Mouse (Mus musculus) lung, embryonic 14.5 days (tissue): ENCODE data around the gene Phf11d. TPM values are rescaled to one million over a fixed set of nuclear protein-coding genes. Genes with fewer than 3 reads are reported as not detected.
A peak's percentile ranks its signal among the peaks of the same experiment; 100 is the strongest.
"Not testable (repeated sequence)": the region's sequence is repeated elsewhere in the genome, so short reads cannot be mapped to it uniquely, and the experiment has no call there.

Source experiments
- ATAC-seq: fragments of 200-750 bp; cut with Nextera tagmentation; 2 replicates; pipeline ENCODE4 v1.8.0; 2017; ENCODE audit warnings: mild to moderate bottlenecking, moderate TSS enrichment, moderate library complexity; ENCODE audit not compliant: insufficient read depth
- DNase-seq: peaks from one replicate; pipeline ENCODE4 v3.0.0-alpha.2; 2015
- H3K27ac ChIP-seq: fragments of 300-500 bp; sonication (generic); 2 replicates; pipeline ENCODE4 v1.5.1; 2014; ENCODE audit warnings: low read depth, mild to moderate bottlenecking, moderate library complexity
- H3K27me3 ChIP-seq: fragments of 300-500 bp; sonication (generic); 2 replicates; pipeline ENCODE4 v1.6.1; 2014; ENCODE audit warnings: low read length, control low read depth; ENCODE audit not compliant: insufficient read depth
- H3K36me3 ChIP-seq: fragments of 300-500 bp; sonication (generic); 2 replicates; pipeline ENCODE4 v1.6.1; 2014; ENCODE audit warnings: control low read depth; ENCODE audit not compliant: insufficient read depth
- H3K4me1 ChIP-seq: fragments of 300-500 bp; sonication (generic); 2 replicates; pipeline ENCODE4 v1.6.1; 2014; ENCODE audit warnings: antibody characterized with exemption, control low read depth; ENCODE audit not compliant: insufficient read depth
- H3K4me2 ChIP-seq: fragments of 300-500 bp; sonication (generic); 2 replicates; pipeline ENCODE4 v1.6.1; 2014; ENCODE audit warnings: mild to moderate bottlenecking
- H3K4me3 ChIP-seq: fragments of 300-500 bp; sonication (generic); 2 replicates; pipeline ENCODE4 v1.5.1; 2014; ENCODE audit warnings: low read depth, low read length
- H3K9ac ChIP-seq: fragments of 300-500 bp; sonication (generic); 2 replicates; pipeline ENCODE4 v1.6.1; 2014
- H3K9me3 ChIP-seq: fragments of 300-500 bp; sonication (generic); 2 replicates; pipeline ENCODE4 v1.6.1; 2016; ENCODE audit warnings: low read depth, low read length, control low read depth
- CTCF ChIP-seq: IDR thresholded peaks from 2 replicates; pipeline ENCODE4 v1.5.1; 2016; ENCODE audit warnings: antibody characterized with exemption, low read depth
- WGBS: fragments of 180-500 bp; shearing (Covaris S2); extraction: QIAGEN DNeasy Blood & Tissue Kit; methylation state at CpG from one replicate; pipeline ENCODE4 v1.1.7; 2014; 5-methylcytosine and 5-hydroxymethylcytosine counted together
- polyA plus RNA-seq: library from polyadenylated mRNA; unstranded; fragments of >200 nt; fragmentation: Nextera tagmentation; extraction: Ambion mirVana; gene quantifications from 2 replicates; pipeline ENCODE4 v1.2.1, GENCODE M21; 2014

Phf11d gene
- 0.50 and 1.0 TPM in 2 replicates for polyA plus RNA-seq

DNA sequence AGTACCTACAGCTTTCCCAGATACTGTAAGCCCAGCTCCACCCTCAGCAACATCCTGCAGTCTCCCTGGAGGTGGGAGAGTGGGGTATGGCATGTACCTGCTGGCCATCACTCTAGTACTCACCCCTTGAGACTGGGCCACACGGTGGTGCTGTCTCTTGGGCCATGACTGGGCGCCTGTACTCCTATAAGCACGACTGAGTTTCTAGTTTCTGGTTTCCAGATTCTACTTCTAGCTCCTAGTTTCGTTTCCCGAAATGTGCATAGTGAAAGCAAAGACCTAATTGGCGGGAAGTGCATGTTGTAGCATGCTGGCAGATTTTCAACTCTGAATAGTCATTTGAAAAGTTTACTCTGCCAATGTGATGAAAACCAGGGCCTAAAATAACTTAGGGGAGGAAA, at the start of gene Phf11d:
TSS of gene Phf11d (minus strand) at position 227 of the 401 bp plus-strand sequence.
- Histone ChIP-seq H3K27me3 (no peaks in the 10 kb centered on the region), H3K4me3 (no peak within 1 kb of the TSS), H3K27ac (no peak within 1 kb of the TSS), H3K36me3 (no peaks in the 10 kb centered on the region), H3K9ac (no peak within 1 kb of the TSS), H3K4me2 (no peak within 1 kb of the TSS), H3K9me3 (no peaks in the 10 kb centered on the region), H3K4me1 (no peaks in the 10 kb centered on the region)
- TF ChIP-seq CTCF = no peak
- DNase-seq (peak; percentile 51), ATAC-seq (no peak)
- 71% methylated on average over 6 of the region's 6 CpGs for WGBS

DNA sequence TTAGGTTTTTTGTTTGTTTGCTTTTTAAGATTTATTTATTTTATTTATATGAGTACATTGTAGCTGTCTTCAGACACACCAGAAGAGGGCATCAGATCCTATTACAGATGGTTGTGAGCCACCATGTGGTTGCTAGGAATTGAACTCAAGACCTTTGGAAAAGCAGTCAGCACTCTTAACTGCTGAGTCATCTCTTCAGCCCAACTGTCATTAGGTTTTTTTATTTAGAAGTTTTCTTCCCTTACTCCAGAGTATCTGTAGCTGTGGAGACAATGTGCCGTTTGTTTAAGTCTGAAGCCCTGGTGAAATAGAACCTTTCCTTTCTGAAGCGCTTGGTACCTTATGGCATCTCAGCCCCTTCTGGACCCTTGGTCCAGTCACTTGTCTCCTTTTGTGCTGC, 49.7 kb upstream of the Phf11d start:
- DNase-seq, H3K27me3 ChIP-seq, H3K4me3 ChIP-seq, H3K9ac ChIP-seq, H3K27ac ChIP-seq, H3K9me3 ChIP-seq, H3K4me2 ChIP-seq, H3K4me1 ChIP-seq, ATAC-seq: not testable (repeated sequence)
- 93% methylated on average over 2 of the region's 2 CpGs for WGBS
- peaks cover 28% of the 10 kb centered on the region for H3K36me3 ChIP-seq

DNA sequence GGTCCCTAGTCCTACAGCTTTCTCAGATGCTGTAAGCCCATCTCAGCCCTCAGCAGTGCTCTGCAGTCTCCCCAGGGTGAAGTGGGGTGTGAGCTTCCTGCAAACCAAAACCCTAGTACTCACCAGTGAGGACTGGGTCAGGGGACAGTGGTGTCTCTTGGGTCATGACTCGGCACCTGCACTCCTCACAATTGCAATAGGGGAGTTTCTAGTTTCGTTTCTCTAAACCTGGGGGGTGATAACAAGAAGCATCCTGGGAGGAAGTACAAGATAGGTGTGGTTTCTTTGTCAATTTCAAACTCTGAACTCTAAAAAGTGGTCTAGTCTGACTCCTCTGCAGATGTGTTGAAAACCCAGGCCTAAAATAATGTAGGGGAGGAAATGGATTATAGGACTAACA, 31.7 kb upstream of the Phf11d start:
- Histone ChIP-seq H3K4me2 (no peak overlapping the region), H3K4me3 (no peak overlapping the region), H3K4me1 (no peaks in the 10 kb centered on the region), H3K9ac (no peak overlapping the region), H3K27me3 (no peaks in the 10 kb centered on the region), H3K9me3 (no peaks in the 10 kb centered on the region), H3K36me3 (0 out of 2 replicates have a peak, but pooled peaks cover 3% of the 10 kb centered on the region), H3K27ac (no peak overlapping the region)
- no peak for DNase-seq
- TF ChIP-seq CTCF = no peak
- 83% methylated on average over 2 of the region's 2 CpGs for WGBS
- no peak for ATAC-seq

DNA sequence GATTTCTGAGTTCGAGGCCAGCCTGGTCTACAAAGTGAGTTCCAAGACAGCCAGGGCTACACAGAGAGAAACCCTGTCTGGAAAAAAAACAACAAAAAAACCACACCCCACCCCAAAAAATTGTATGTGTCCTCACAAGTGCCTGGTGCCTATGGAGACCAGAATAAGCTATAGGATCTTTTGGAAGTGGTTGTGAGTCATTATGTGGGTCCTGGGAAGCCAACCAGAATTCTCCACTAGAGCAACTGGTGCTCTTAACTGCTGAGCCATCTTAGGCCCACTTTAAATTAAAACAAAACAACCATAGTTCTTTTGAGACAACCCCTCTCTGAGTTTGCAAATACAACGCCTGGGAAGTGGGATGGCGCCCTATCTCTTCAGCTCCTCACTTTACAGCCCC, 30.0 kb upstream of the Phf11d start, which contains the start of gene Phf11c:
TSS of gene Phf11c (minus strand) at position 101 of the 400 bp plus-strand sequence.
- 81% methylated on average over 3 of the region's 3 CpGs for WGBS
- Histone ChIP-seq H3K9me3 (no peaks in the 10 kb centered on the region), H3K36me3 (no peaks in the 10 kb centered on the region)

DNA sequence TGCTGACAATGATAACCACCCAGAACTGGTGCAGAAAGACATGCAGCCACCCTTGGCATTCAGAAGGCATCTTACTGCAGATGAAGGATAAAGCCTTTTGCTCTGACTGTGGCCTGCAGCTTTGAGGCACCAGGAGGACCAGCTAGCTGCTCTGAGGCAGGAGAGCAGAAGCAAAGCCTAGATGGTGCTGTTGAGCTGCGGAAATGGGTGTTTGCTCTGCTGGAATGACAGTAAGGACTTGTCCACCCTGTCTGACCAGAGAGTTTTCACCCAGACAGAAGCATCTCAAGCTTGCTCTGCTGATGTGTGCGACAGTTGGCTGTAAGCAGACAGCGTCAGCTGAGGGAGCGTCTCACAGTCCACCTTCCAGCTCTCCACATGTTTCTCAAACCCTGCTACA, 24.9 kb upstream of the Phf11d start:
- H3K4me1 ChIP-seq, H3K27ac ChIP-seq, H3K27me3 ChIP-seq, H3K4me3 ChIP-seq, H3K9me3 ChIP-seq, H3K4me2 ChIP-seq, H3K9ac ChIP-seq, H3K36me3 ChIP-seq: not testable (repeated sequence)
- TF ChIP-seq CTCF = peak; percentile 39
- 18% methylated on average over 4 of the region's 4 CpGs for WGBS
- DNase-seq = peak; percentile 2
- peak; percentile 52; the same call in 1 of the 2 replicates for ATAC-seq

More for the DNA sequence above, 30.0 kb upstream of the Phf11d start, which contains the start of gene Phf11c:
- no peaks in the 10 kb centered on the region for H3K27me3 ChIP-seq
- H3K4me3 ChIP-seq = no peak within 1 kb of the TSS
- DNase-seq (no peak), ATAC-seq (no peak)
- H3K9ac ChIP-seq = no peak within 1 kb of the TSS
- H3K27ac ChIP-seq = no peak within 1 kb of the TSS
- no peak within 1 kb of the TSS for H3K4me2 ChIP-seq
- no peaks in the 10 kb centered on the region for H3K4me1 ChIP-seq
- TF ChIP-seq CTCF = no peak

DNA sequence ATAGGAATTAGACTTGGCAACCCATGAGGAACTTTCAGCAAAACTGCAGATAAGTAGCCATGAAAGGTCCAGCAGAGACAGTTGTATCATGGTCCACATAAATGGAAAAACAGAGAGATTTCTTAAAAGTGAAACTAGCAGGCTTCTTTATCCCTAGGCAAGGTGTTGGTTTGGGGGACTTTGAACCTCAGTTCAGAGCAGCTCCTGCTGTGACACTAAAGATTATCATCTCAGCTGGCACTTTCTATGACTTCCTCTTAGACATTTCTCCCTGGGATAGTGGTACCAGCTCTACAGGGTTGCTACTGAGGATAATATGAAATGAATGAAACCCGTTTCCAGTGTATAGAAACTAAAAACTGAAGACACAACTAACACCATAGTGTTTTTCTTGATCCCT, 24.3 kb upstream of the Phf11d start:
- Histone ChIP-seq H3K27ac (no peak overlapping the region), H3K9ac (no peak overlapping the region), H3K4me2 (no peak overlapping the region), H3K27me3 (no peaks in the 10 kb centered on the region), H3K4me1 (no peaks in the 10 kb centered on the region), H3K4me3 (no peak overlapping the region), H3K36me3 (no peaks in the 10 kb centered on the region), H3K9me3 (no peaks in the 10 kb centered on the region)
- no peak for DNase-seq
- no peak for ATAC-seq
- TF ChIP-seq CTCF = no peak
- WGBS = 70% methylated on average over 1 of the region's 1 CpGs

DNA sequence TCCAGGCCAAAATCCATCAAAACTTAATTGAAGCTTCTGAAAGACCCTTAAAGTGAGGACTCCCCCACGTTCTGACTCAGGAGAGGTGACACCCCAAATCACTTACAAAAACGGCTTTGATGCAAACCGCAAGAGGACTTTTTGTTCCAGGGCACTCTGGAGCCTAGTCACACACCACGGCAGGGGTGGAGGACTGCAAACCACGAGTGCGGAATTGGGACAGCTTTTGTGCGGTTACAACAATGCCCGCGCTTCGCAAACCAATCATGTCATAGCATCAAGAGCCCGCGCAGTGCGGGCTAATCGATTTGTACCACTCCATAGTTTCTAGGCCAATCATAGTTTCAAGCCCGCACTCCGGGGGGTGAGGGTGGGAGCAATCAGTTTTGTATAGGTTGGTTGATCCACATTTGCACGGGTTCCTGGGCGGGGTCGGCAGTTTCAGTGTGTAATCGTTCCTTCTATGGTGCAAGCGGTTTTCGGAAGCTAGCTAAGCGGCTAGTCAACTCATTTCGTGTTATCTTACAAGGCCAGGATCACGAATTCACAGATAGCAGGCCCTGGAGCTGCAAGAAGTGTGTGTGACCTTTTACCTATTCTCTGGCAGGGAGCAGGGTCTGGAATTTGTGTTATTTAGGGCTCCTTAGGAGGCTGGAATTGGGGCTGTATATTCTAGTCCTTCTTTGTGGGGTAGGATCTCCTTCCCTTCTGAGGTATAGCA, 5.2 kb upstream of the Phf11d start:
- WGBS = 91% methylated on average over 25 of the region's 25 CpGs
- Histone ChIP-seq H3K27ac (no peak overlapping the region), H3K4me3 (no peak overlapping the region), H3K9ac (no peak overlapping the region), H3K36me3 (no peaks in the 10 kb centered on the region), H3K27me3 (no peaks in the 10 kb centered on the region), H3K4me2 (no peak overlapping the region), H3K9me3 (0 out of 2 replicates have a peak, but pooled peaks cover 3% of the 10 kb centered on the region), H3K4me1 (no peaks in the 10 kb centered on the region)
- ATAC-seq (no peak), DNase-seq (no peak)
- no peak for TF ChIP-seq CTCF
